Mouse (Mus musculus): ENCODE measurements around the gene Iqcf1.
"Not testable (repeated sequence)": the region's sequence is repeated elsewhere in the genome, so short reads cannot be mapped to it uniquely, and the experiment has no call there.

Iqcf1 gene

GRCm38 (mm10) chr9:106485076-106485475 is 14.7 kb upstream of the Iqcf1 start:
- no peak for DNase-seq

- DNase-seq = not testable (repeated sequence)
Measured at GRCm38 (mm10) chr9:106487602-106488001, 12.2 kb upstream of the Iqcf1 start.

GRCm38 (mm10) chr9:106501846-106502245 is 2.1 kb downstream of the Iqcf1 start:
- DNase-seq = no peak

GRCm38 (mm10) chr9:106504246-106504645 is 4.5 kb downstream of the Iqcf1 start:
- DNase-seq = no peak

- no peak for DNase-seq
Measured at GRCm38 (mm10) chr9:106509356-106509755, 9.6 kb downstream of the Iqcf1 start.

GRCm38 (mm10) chr9:106512729-106513450 is 13.1 kb downstream of the Iqcf1 start:
- no peak for DNase-seq

GRCm38 (mm10) chr9:106513566-106513965 is 13.8 kb downstream of the Iqcf1 start:
- no peak for DNase-seq

- no peak for DNase-seq
Measured at GRCm38 (mm10) chr9:106514273-106514672, 14.5 kb downstream of the Iqcf1 start, which contains the start of gene Iqcf5. Iqcf5 (plus strand) TSS chr9:106514573.

GRCm38 (mm10) chr9:106519433-106519832 is 19.7 kb downstream of the Iqcf1 start:
- no peak for DNase-seq

- no peak for DNase-seq
Measured at GRCm38 (mm10) chr9:106519909-106520308, 20.1 kb downstream of the Iqcf1 start.

- DNase-seq = no peak
Measured at GRCm38 (mm10) chr9:106531833-106532232, 32.1 kb downstream of the Iqcf1 start.

- DNase-seq = no peak
Measured at GRCm38 (mm10) chr9:106534296-106534695, 34.5 kb downstream of the Iqcf1 start.

GRCm38 (mm10) chr9:106534975-106535374 is 35.2 kb downstream of the Iqcf1 start:
- no peak for DNase-seq
